Mouse (Mus musculus): ENCODE data around the gene Ndufa13.

Ndufa13 gene

GRCm38 (mm10) chr8:69879678-69880077, 22.7 kb downstream of the Ndufa13 start:
- no peak for DNase-seq (ENCODE audit: low read depth)

- DNase-seq (ENCODE audit: low read depth), result no peak
Observed at GRCm38 (mm10) chr8:69877992-69878391, 24.4 kb downstream of the Ndufa13 start.

DNA sequence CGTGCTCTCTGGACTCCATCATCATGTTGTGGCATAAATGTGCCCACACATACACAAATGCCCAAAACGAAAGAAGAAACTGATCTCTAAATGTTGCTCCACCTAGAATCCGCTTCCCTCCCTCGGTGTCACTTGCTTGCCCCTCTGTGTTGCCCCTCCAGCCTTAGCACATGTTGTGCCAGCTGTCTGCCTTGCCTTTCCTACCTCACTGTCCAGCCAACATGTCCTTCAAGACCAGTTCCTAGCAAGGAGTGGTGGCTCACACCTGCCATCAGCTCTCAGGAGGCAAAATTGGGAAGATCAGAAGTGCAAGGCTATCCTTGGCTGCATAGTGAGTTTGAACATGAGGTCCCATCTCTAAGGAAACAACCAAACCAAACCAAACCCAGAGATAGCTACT, 25.0 kb downstream of the Ndufa13 start:
- no peak for DNase-seq (ENCODE audit: low read depth)

- no peak for DNase-seq (ENCODE audit: low read depth)
Observed at GRCm38 (mm10) chr8:69876967-69877366, 25.4 kb downstream of the Ndufa13 start.

- peak; percentile 77 for DNase-seq (ENCODE audit: low read depth)
Observed at GRCm38 (mm10) chr8:69876097-69876496, 26.3 kb downstream of the Ndufa13 start.

- DNase-seq (ENCODE audit: low read depth), result peak; percentile 87
Observed at GRCm38 (mm10) chr8:69874654-69875053, 27.7 kb downstream of the Ndufa13 start.

GRCm38 (mm10) chr8:69874155-69874554, 28.2 kb downstream of the Ndufa13 start:
- DNase-seq (ENCODE audit: low read depth), result no peak

GRCm38 (mm10) chr8:69870907-69871306, 31.5 kb downstream of the Ndufa13 start:
- DNase-seq (ENCODE audit: low read depth), result no peak

GRCm38 (mm10) chr8:69870003-69870765, 32.2 kb downstream of the Ndufa13 start:
- DNase-seq (ENCODE audit: low read depth), result no peak

DNA sequence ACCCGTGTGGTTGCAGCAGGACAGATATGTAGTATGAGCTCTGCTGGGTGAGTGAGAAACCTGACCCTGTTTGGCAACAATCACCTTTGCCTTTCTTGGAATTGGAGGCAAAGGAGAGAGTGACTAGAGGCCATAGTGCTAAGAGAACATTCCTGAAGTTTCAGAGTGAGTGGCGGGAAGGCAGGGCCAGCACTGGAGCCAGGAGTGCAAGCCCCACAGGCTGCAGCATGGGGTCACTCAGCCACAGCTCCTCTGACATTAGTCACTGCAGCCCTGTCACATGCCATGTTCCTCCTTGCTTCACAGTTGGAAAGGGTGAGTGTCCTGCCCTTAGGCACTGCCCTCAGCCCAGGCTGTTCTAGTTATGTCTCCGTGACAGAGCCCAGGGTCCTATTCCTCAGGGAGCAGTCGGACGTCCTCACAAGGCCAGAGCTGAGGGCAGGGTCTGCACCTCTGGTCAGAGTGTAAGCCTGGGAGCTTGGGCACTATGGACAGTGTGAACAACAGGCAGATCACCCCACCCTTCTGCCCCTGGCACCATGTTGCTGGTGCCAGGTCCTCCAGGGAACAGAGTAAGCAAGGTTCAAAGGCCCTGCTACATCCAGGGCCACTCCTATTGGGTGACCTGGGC, 34.5 kb downstream of the Ndufa13 start:
- no peak for DNase-seq (ENCODE audit: low read depth)

- no peak for DNase-seq (ENCODE audit: low read depth)
Observed at GRCm38 (mm10) chr8:69864180-69864579, 38.2 kb downstream of the Ndufa13 start.

DNA sequence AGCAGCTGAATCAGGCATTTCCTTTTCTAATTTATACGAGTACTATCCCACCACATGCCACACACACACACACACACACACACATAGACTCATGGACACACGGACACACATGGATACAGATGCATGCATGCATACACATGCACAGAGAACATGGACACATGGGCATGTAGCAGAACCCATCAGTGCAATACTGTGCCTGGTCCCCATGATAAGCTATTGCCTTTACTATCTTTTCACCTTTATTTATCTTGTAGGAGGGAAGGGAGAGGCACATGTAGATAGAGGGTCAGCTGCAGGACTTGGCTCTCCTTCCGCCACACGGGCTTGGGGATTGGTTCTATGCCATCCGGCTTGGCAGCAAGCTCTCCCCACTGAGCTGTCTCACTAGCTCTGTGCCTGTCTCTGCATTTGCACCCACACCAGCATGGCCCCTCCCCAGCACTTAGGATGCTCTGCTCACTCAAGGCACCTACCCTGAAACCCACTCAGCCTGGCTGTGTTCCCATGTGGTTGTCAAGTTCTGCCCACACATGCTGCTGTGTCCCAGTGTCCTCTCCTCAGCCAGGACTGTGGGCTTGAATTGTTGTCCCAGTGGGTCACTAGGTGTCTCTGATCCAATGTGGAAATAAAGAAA, 38.9 kb downstream of the Ndufa13 start:
- DNase-seq (ENCODE audit: low read depth), result no peak

DNA sequence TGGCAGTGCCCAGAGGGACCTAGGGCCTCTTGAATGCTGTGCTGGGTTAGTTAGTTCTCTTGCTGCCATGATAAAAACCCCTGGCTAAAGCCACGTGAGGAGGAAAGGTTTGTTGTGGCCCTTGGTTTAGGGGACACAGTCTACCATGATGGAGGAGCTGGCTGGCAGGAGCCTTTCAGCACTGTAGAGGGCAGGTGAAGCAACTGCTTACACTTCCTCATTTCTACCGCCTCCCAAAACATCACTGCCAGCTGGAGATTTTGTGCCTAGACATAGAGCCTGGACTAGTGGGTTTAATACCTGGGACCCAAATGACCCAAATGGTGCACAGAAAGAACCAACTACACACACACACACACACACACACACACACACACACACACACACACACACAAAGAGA, 41.1 kb downstream of the Ndufa13 start:
- DNase-seq (ENCODE audit: low read depth), result no peak

DNA sequence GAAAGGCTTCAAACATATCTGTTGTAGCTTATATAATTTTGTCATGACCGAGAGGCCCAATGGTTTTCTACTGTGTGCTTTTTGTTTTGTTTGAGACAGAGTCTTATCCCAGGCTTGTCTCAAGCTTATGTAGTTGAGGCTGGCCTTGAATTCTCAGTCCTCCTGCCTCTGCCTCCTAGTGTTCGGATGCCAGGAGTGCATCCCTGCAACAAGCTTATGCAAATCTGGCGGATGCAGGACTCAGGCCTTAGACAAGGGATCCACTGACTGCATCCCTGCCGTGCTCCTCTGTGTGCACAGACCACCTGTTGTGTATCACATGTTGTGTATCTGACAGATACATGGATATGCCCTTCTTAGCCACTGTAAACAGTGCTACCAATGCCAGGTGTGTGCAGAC, 41.6 kb downstream of the Ndufa13 start:
- no peak for DNase-seq (ENCODE audit: low read depth)

GRCm38 (mm10) chr8:69853869-69854268, 48.5 kb downstream of the Ndufa13 start:
- no peak for DNase-seq (ENCODE audit: low read depth)

DNA sequence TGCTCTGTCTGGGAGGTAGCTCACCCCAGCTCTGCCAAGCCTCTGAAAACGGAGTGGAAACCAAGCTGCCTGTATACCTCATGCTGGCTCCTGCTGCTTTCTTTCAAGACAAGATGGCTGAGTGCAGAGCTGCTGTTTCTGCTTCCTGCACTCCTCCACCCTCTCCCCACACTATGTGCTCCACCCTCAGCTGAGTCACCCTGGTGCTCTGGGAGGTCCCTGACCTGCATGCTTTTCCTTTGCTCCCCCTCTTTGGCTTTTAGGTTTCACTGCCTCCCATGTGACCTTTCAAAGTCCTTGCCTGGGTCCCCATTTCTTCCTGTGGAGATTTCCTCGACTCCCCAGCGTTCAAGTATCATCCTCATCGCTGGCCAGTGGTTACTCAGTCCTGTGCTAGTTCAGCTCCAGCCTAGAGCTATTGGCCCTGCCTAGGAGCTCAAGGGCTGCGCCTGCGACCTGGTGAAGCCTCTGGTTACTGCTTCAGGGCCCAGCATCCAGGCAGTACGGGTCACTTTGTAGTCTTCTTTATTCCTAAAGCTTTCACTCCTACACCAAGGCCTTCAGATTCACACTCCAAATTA, 51.3 kb downstream of the Ndufa13 start:
- no peak for DNase-seq (ENCODE audit: low read depth)

GRCm38 (mm10) chr8:69849899-69850298, 52.5 kb downstream of the Ndufa13 start:
- DNase-seq (ENCODE audit: low read depth), result no peak

- peak; percentile 73 for DNase-seq (ENCODE audit: low read depth)
Observed at GRCm38 (mm10) chr8:69848951-69849350, 53.4 kb downstream of the Ndufa13 start.

DNA sequence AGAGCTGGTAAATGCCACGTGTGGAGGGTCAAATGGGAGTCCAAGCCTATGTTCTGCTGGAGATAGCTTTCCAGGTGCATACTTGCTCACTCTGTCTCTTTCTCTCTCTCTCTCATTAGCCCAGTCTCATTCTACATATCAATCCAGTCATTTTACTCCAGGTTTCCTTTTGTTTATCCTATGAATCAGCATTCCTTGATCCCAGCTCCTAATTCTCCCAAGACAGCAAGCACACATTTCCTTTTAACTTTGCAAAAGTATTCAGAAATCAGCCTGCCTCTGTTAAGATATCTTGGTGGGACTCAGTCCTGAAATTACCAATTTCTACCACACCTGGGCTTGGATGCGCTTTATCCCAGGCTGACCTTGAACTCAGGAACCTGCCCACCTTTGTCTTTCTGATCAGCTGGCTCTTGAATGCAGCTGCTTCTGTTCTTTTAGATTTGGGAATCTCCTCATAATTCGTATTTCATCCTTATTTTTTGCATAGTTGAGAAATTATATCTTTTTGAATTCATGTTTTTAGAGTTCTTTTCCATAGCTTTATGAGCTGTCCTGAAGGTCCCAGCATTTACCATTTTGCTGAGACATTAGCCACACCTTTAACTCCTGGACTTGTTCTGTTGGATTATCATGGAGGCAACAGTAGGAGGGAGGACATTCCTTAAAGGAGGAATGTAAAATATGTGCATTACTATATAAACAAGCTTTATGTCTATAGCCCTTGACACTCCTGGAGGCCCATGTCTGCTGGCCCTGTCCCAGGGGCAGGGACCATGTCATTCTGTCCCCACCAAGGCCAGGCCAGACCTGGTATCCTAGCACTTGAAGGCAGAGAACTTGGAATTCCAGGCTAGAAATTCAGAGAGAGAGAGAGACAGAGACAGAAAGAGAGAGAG, 54.9 kb downstream of the Ndufa13 start:
- no peak for DNase-seq (ENCODE audit: low read depth)
